Mouse (Mus musculus) limb, embryonic 11.5 days (tissue): Measurements from ENCODE around the gene Efna3. TPM values are rescaled to one million over a fixed set of nuclear protein-coding genes. Genes with fewer than 3 reads are reported as not detected.

Experiments
- ATAC-seq: fragments of 200-750 bp; cut with Nextera tagmentation; 2 replicates; pipeline ENCODE4 v1.8.0; 2017; ENCODE audit warnings: low read depth; ENCODE audit not compliant: insufficient number of reproducible peaks, low FRiP score, low TSS enrichment
- DNase-seq: peaks from one replicate; pipeline ENCODE4 v3.0.0-alpha.2; 2015; ENCODE audit warnings: low spot score
- H3K27ac ChIP-seq: fragments of 300-500 bp; sonication (generic); replicated peaks from 2 replicates; pipeline ENCODE4 v1.5.1; 2014; ENCODE audit warnings: low read depth, mild to moderate bottlenecking, low read length
- H3K27me3 ChIP-seq: fragments of 300-500 bp; sonication (generic); 2 replicates; pipeline ENCODE4 v1.6.1; 2014; ENCODE audit warnings: mild to moderate bottlenecking, low read length, mixed read lengths; ENCODE audit not compliant: control insufficient read depth, insufficient read depth
- H3K36me3 ChIP-seq: fragments of 300-500 bp; sonication (generic); 2 replicates; pipeline ENCODE4 v1.6.1; 2014; ENCODE audit warnings: mild to moderate bottlenecking, low read length, moderate library complexity, mixed read lengths; ENCODE audit not compliant: control insufficient read depth, insufficient read depth
- H3K4me1 ChIP-seq: fragments of 300-500 bp; sonication (generic); 2 replicates; pipeline ENCODE4 v1.6.1; 2014; ENCODE audit warnings: low read length, mixed read lengths; ENCODE audit not compliant: control insufficient read depth, insufficient read depth
- H3K4me2 ChIP-seq: fragments of 300-500 bp; sonication (generic); 2 replicates; pipeline ENCODE4 v1.6.1; 2014; ENCODE audit warnings: low read depth, mild to moderate bottlenecking, moderate library complexity; ENCODE audit not compliant: severe bottlenecking
- H3K4me3 ChIP-seq: fragments of 300-500 bp; sonication (generic); 2 replicates; pipeline ENCODE4 v1.5.1; 2014; ENCODE audit warnings: low read depth, low read length
- H3K9ac ChIP-seq: fragments of 300-500 bp; sonication (generic); 2 replicates; pipeline ENCODE4 v1.6.1; 2014; ENCODE audit warnings: mild to moderate bottlenecking, low read length
- H3K9me3 ChIP-seq: fragments of 300-500 bp; sonication (generic); 2 replicates; pipeline ENCODE4 v1.6.1; 2016; ENCODE audit warnings: low read length; ENCODE audit not compliant: control insufficient read depth
- WGBS: fragments of 180-500 bp; shearing (Covaris S2); extraction: QIAGEN DNeasy Blood & Tissue Kit; methylation state at CpG from one replicate; pipeline ENCODE4 v1.1.7; 2014; 5-methylcytosine and 5-hydroxymethylcytosine counted together
- polyA plus RNA-seq: library from polyadenylated mRNA; unstranded; fragments of >200 nt; fragmentation: Nextera tagmentation; extraction: Ambion mirVana; gene quantifications from 2 replicates; pipeline ENCODE4 v1.2.1, GENCODE M21; 2014

Efna3 gene
- polyA plus RNA-seq, 1 experiment from 2014 or later = 19.3 TPM

- H3K27me3 ChIP-seq = peaks cover 32% of the 10 kb centered on the region
- no peak overlapping the region for H3K27ac ChIP-seq
- no peak for ATAC-seq
- peak overlapping the region; percentile 98 for H3K4me2 ChIP-seq
- H3K36me3 ChIP-seq = no peaks in the 10 kb centered on the region
- H3K4me3 ChIP-seq = peak overlapping the region; percentile 70
- no peaks in the 10 kb centered on the region for H3K9me3 ChIP-seq
- H3K9ac ChIP-seq = peak overlapping the region; percentile 80
- H3K4me1 ChIP-seq = peaks cover 38% of the 10 kb centered on the region
- no peak for DNase-seq
- under 1% methylated on average over 14 of the region's 14 CpGs for WGBS
These were observed 649 bp downstream of the Efna3 start for GRCm38 (mm10) chr3:89322131-89322500.

GRCm38 (mm10) chr3:89321183-89322130 is 1.3 kb downstream of the Efna3 start:
- no peaks in the 10 kb centered on the region for H3K36me3 ChIP-seq
- ATAC-seq = peak; percentile 13; the same call in 1 of the 2 replicates
- H3K27me3 ChIP-seq = peaks cover 32% of the 10 kb centered on the region
- DNase-seq = peak; percentile 64
- H3K4me3 ChIP-seq = peak overlapping the region; percentile 70
- H3K4me2 ChIP-seq = peak overlapping the region; percentile 98
- under 1% methylated on average over 63 of the region's 66 CpGs for WGBS
- H3K9ac ChIP-seq = peak overlapping the region; percentile 80
- peaks cover 43% of the 10 kb centered on the region for H3K4me1 ChIP-seq
- no peaks in the 10 kb centered on the region for H3K9me3 ChIP-seq
- H3K27ac ChIP-seq = no peak overlapping the region; the same call in 1 of the 2 replicates

GRCm38 (mm10) chr3:89320581-89321182 is 2.1 kb downstream of the Efna3 start:
- no peaks in the 10 kb centered on the region for H3K9me3 ChIP-seq
- no peaks in the 10 kb centered on the region for H3K36me3 ChIP-seq
- peak overlapping the region; percentile 98 for H3K4me2 ChIP-seq
- no peak overlapping the region; the same call in 1 of the 2 replicates for H3K27ac ChIP-seq
- 0% methylated on average over 41 of the region's 41 CpGs for WGBS
- H3K4me1 ChIP-seq = peaks cover 51% of the 10 kb centered on the region
- H3K9ac ChIP-seq = peak overlapping the region; percentile 80
- peak; percentile 27 for ATAC-seq
- peaks cover 32% of the 10 kb centered on the region for H3K27me3 ChIP-seq
- peak; percentile 89 for DNase-seq
- H3K4me3 ChIP-seq = peak overlapping the region; percentile 70

- Histone ChIP-seq H3K4me1 (peaks cover 59% of the 10 kb centered on the region), H3K4me2 (peak overlapping the region; percentile 98), H3K9me3 (no peaks in the 10 kb centered on the region), H3K36me3 (no peaks in the 10 kb centered on the region), H3K27ac (no peak overlapping the region), H3K9ac (peak overlapping the region; percentile 62), H3K4me3 (peak overlapping the region; percentile 70), H3K27me3 (peaks cover 32% of the 10 kb centered on the region)
- WGBS = 4% methylated on average over 55 of the region's 58 CpGs
- peak; percentile 61 for DNase-seq
- no peak for ATAC-seq
These were observed 3.0 kb downstream of the Efna3 start for GRCm38 (mm10) chr3:89319591-89320350.

GRCm38 (mm10) chr3:89318971-89319590 is 3.7 kb downstream of the Efna3 start:
- Histone ChIP-seq H3K27ac (no peak overlapping the region), H3K4me3 (peak overlapping the region; percentile 70), H3K27me3 (peaks cover 32% of the 10 kb centered on the region), H3K4me2 (peak overlapping the region; percentile 98), H3K4me1 (peaks cover 59% of the 10 kb centered on the region), H3K9ac (peak overlapping the region; percentile 62), H3K9me3 (no peaks in the 10 kb centered on the region), H3K36me3 (no peaks in the 10 kb centered on the region)
- 10% methylated on average over 21 of the region's 21 CpGs for WGBS
- DNase-seq (no peak), ATAC-seq (no peak)

GRCm38 (mm10) chr3:89318316-89318715 is 4.4 kb downstream of the Efna3 start:
- H3K36me3 ChIP-seq = no peaks in the 10 kb centered on the region
- H3K27ac ChIP-seq = no peak overlapping the region
- H3K4me3 ChIP-seq = no peak overlapping the region
- H3K4me1 ChIP-seq = peaks cover 59% of the 10 kb centered on the region
- DNase-seq = no peak
- 72% methylated on average over 8 of the region's 8 CpGs for WGBS
- H3K9me3 ChIP-seq = no peaks in the 10 kb centered on the region
- H3K4me2 ChIP-seq = no peak overlapping the region
- ATAC-seq = no peak
- no peak overlapping the region for H3K9ac ChIP-seq
- peaks cover 32% of the 10 kb centered on the region for H3K27me3 ChIP-seq

- H3K27me3 ChIP-seq = peaks cover 32% of the 10 kb centered on the region
- WGBS = 51% methylated on average over 6 of the region's 6 CpGs
- no peak overlapping the region for H3K27ac ChIP-seq
- H3K4me1 ChIP-seq = peaks cover 57% of the 10 kb centered on the region
- H3K9ac ChIP-seq = no peak overlapping the region
- H3K4me2 ChIP-seq = 0 out of 2 replicates have a peak overlapping the region, but pooled peaks have one; percentile 50
- no peak for ATAC-seq
- no peak overlapping the region for H3K4me3 ChIP-seq
- no peaks in the 10 kb centered on the region for H3K36me3 ChIP-seq
- H3K9me3 ChIP-seq = no peaks in the 10 kb centered on the region
- no peak for DNase-seq
These were observed 5.5 kb downstream of the Efna3 start for GRCm38 (mm10) chr3:89317246-89317645.
